Mouse (Mus musculus): ENCODE measurements around the gene Magel2. TPM values are rescaled to one million over a fixed set of nuclear protein-coding genes. Genes with fewer than 3 reads are reported as not detected.

The Magel2 gene
- polyA plus RNA-seq, 1 experiment from 2014 or later: 0.09 TPM

GRCm38 (mm10) chr7:62419105-62419492 lies 42.3 kb downstream of the Magel2 start:
- H3K9me3 ChIP-seq (replicated peaks; ENCODE audit: low read length): no peaks in the 10 kb centered on the region
- H3K27ac ChIP-seq: no peak overlapping the region
- TF ChIP-seq CTCF (IDR thresholded peaks at IDR 0.05; ENCODE audit: low read depth): no peak
- 63% methylated on average over 17 of the region's 17 CpGs for WGBS
- DNase-seq (ENCODE audit: low spot score) (no peak), ATAC-seq (replicated peaks; ENCODE audit: low FRiP score, low read depth) (no peak)
- H3K4me3 ChIP-seq (replicated peaks; ENCODE audit: low read depth, low read length): peak overlapping the region; percentile 77
- no peaks in the 10 kb centered on the region; the same call in 1 of the 2 replicates for H3K4me1 ChIP-seq (replicated peaks; ENCODE audit: insufficient read depth, low read length)
- no peaks in the 10 kb centered on the region for H3K27me3 ChIP-seq (ENCODE audit: insufficient read depth, low read length)
- no peaks in the 10 kb centered on the region for H3K36me3 ChIP-seq (ENCODE audit: insufficient read depth, low read length)
- H3K4me2 ChIP-seq (ENCODE audit: low read length): peak overlapping the region; percentile 65
- peak overlapping the region; percentile 74; the same call in 1 of the 2 replicates for H3K9ac ChIP-seq (ENCODE audit: low read depth, low read length)

DNA sequence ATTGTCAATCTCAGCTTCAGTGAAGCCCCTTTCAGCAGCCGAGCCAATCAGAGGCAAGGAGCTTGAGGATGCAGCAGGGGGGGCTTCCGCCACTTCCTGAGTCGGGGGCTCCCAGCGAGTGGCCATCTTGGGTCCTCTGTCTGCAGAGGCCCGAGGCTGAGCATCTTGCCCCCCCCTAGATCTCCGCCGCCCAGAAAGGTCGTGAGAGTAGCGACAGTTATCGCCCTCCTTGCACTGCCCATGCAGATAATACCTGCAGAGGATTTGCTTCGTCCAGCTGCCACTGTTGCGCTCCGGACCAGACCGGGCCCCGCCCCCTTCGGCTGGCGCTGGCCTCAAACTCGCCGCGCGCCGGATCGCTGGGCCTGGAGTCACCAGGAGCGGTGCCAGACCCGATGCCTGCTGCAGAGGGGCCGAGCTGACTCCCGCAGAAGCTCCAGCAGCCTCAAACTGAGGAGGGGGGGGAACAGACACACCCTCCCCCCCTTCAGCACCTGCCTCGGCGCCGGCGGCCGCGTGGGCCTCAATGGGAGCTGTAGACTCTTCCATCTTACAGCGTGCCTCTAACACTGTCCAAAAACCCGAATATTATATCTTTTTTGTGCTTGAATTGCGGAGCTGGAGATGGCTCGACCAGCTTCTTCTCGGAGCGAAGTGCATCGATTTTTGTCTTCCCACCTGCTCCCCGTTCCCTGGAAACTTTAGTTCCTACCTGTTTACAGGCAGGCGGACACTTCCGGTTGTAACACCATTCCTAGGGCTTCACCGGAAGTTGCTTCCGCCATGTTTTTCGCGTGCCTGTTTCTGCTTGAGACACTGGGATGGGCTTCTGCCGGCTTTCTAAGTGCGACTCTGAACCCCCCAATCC lies 42.9 kb downstream of the Magel2 start, which contains the start of gene Mkrn3:
Mkrn3 (minus strand) TSS at position 647 of the 868 bp plus-strand sequence.
- 25% methylated on average over 49 of the region's 49 CpGs for WGBS
- TF ChIP-seq CTCF (IDR thresholded peaks at IDR 0.05; ENCODE audit: low read depth): no peak
- peak within 1 kb of the TSS; percentile 77 for H3K4me3 ChIP-seq (replicated peaks; ENCODE audit: low read depth, low read length)
- peak within 1 kb of the TSS; percentile 65 for H3K4me2 ChIP-seq (ENCODE audit: low read length)
- H3K4me1 ChIP-seq (replicated peaks; ENCODE audit: insufficient read depth, low read length): no peaks in the 10 kb centered on the region; the same call in 1 of the 2 replicates
- no peaks in the 10 kb centered on the region for H3K36me3 ChIP-seq (ENCODE audit: insufficient read depth, low read length)
- no peaks in the 10 kb centered on the region for H3K27me3 ChIP-seq (ENCODE audit: insufficient read depth, low read length)
- H3K9me3 ChIP-seq (replicated peaks; ENCODE audit: low read length): no peaks in the 10 kb centered on the region
- ATAC-seq (replicated peaks; ENCODE audit: low FRiP score, low read depth) (peak; percentile 83), DNase-seq (ENCODE audit: low spot score) (peak; percentile 89)
- H3K27ac ChIP-seq: no peak within 1 kb of the TSS
- peak within 1 kb of the TSS; percentile 74 for H3K9ac ChIP-seq (ENCODE audit: low read depth, low read length)

GRCm38 (mm10) chr7:62420566-62420965 lies 43.8 kb downstream of the Magel2 start:
- Histone ChIP-seq H3K4me3 (replicated peaks; ENCODE audit: low read depth, low read length) (no peak overlapping the region), H3K4me2 (ENCODE audit: low read length) (no peak overlapping the region), H3K4me1 (replicated peaks; ENCODE audit: insufficient read depth, low read length) (no peaks in the 10 kb centered on the region; the same call in 1 of the 2 replicates), H3K9me3 (replicated peaks; ENCODE audit: low read length) (no peaks in the 10 kb centered on the region), H3K27ac (no peak overlapping the region), H3K9ac (ENCODE audit: low read depth, low read length) (no peak overlapping the region), H3K27me3 (ENCODE audit: insufficient read depth, low read length) (no peaks in the 10 kb centered on the region), H3K36me3 (ENCODE audit: insufficient read depth, low read length) (no peaks in the 10 kb centered on the region)
- 69% methylated on average over 6 of the region's 6 CpGs for WGBS
- no peak for DNase-seq (ENCODE audit: low spot score)
- no peak for TF ChIP-seq CTCF (IDR thresholded peaks at IDR 0.05; ENCODE audit: low read depth)
- ATAC-seq (replicated peaks; ENCODE audit: low FRiP score, low read depth): no peak

DNA sequence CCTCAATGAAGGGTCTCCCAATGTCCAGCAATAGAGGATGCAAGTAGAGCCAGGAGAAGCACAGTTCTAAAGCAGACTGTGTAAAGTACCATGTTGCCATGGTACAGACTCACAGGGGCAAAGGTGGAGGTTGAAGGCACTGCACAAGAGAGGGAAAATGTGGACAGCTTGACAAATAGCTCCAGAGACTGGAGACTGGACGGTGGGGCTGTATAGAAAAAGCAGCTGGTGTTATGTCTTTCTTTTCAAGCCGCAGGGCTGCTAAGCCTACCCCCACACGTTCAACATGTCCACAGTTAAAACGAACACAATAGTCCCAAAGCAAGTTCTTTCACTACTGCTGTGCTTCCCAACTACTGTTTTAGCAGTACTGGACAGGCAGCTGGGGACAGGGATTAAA lies 46.4 kb downstream of the Magel2 start:
- no peaks in the 10 kb centered on the region for H3K36me3 ChIP-seq (ENCODE audit: insufficient read depth, low read length)
- no peak overlapping the region for H3K9ac ChIP-seq (ENCODE audit: low read depth, low read length)
- TF ChIP-seq CTCF (IDR thresholded peaks at IDR 0.05; ENCODE audit: low read depth): no peak
- no peaks in the 10 kb centered on the region; the same call in 1 of the 2 replicates for H3K4me1 ChIP-seq (replicated peaks; ENCODE audit: insufficient read depth, low read length)
- H3K27ac ChIP-seq: no peak overlapping the region
- H3K4me3 ChIP-seq (replicated peaks; ENCODE audit: low read depth, low read length): no peak overlapping the region
- no peak for ATAC-seq (replicated peaks; ENCODE audit: low FRiP score, low read depth)
- WGBS: 46% methylated on average over 4 of the region's 4 CpGs
- H3K27me3 ChIP-seq (ENCODE audit: insufficient read depth, low read length): no peaks in the 10 kb centered on the region
- no peak for DNase-seq (ENCODE audit: low spot score)
- H3K9me3 ChIP-seq (replicated peaks; ENCODE audit: low read length): no peaks in the 10 kb centered on the region
- H3K4me2 ChIP-seq (ENCODE audit: low read length): no peak overlapping the region

DNA sequence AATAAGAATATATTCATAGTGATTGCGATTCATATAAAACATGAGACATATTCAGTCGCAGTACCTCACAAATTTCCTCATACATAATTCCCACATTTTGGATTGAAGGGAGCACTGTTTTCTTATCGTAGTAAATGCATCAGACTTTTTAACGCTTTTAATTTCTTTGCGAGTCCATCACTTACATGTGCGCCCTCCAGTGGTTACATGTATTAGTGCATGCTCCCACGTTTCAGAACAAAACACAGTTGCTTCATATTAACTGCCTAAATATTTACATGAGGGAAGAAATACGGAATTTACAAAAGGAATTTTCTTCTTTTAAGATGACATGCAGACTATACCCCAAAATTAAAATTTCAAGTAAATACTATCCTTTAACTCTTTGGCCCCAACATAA lies 51.5 kb downstream of the Magel2 start:
- peak; percentile 74 for TF ChIP-seq CTCF (IDR thresholded peaks at IDR 0.05; ENCODE audit: low read depth)
- Histone ChIP-seq H3K36me3 (ENCODE audit: insufficient read depth, low read length) (no peaks in the 10 kb centered on the region), H3K4me2 (ENCODE audit: low read length) (no peak overlapping the region), H3K4me1 (replicated peaks; ENCODE audit: insufficient read depth, low read length) (no peaks in the 10 kb centered on the region), H3K27ac (no peak overlapping the region), H3K4me3 (replicated peaks; ENCODE audit: low read depth, low read length) (no peak overlapping the region), H3K9me3 (replicated peaks; ENCODE audit: low read length) (no peaks in the 10 kb centered on the region), H3K27me3 (ENCODE audit: insufficient read depth, low read length) (no peaks in the 10 kb centered on the region), H3K9ac (ENCODE audit: low read depth, low read length) (no peak overlapping the region)
- ATAC-seq (replicated peaks; ENCODE audit: low FRiP score, low read depth) (no peak), DNase-seq (ENCODE audit: low spot score) (peak; percentile 36)
- 27% methylated on average over 8 of the region's 8 CpGs for WGBS

Other genes starting within 250 kb of the Magel2 start
- gene Ndn, start 30.4 kb upstream of the Magel2 start, polyA plus RNA-seq (2015; fragmentation: Nextera tagmentation; extraction: Ambion mirVana): 50.7 and 51.5 TPM in 2 replicates
- 3.6 and 4.2 TPM in 2 replicates for gene Mkrn3, start 43.1 kb downstream of the Magel2 start, polyA plus RNA-seq (2015; fragmentation: Nextera tagmentation; extraction: Ambion mirVana)
- gene Peg12, start 87.5 kb downstream of the Magel2 start, polyA plus RNA-seq (2015; fragmentation: Nextera tagmentation; extraction: Ambion mirVana): 18.4 and 20.1 TPM in 2 replicates

Measured in kidney, postnatal 0 days (tissue).